Mouse (Mus musculus) forebrain, postnatal 0 days (tissue): ENCODE measurements around the gene A1cf. TPM values are rescaled to one million over a fixed set of nuclear protein-coding genes. Genes with fewer than 3 reads are reported as not detected.

Source experiments
- ATAC-seq: fragments of 200-750 bp; cut with Nextera tagmentation; 2 replicates; pipeline ENCODE4 v1.8.0; 2017; ENCODE audit warnings: mild to moderate bottlenecking, moderate library complexity
- DNase-seq: peaks from one replicate; pipeline ENCODE4 v3.0.0-alpha.2; 2015
- H3K27ac ChIP-seq: fragments of 300-500 bp; sonication (generic); 2 replicates; pipeline ENCODE4 v1.5.1; 2014; ENCODE audit warnings: low read depth, mild to moderate bottlenecking, antibody characterized with exemption, low read length, moderate library complexity, mixed read lengths
- H3K27me3 ChIP-seq: fragments of 300-500 bp; sonication (generic); 2 replicates; pipeline ENCODE4 v1.6.1; 2014; ENCODE audit warnings: mild to moderate bottlenecking, low read length, mixed read lengths; ENCODE audit not compliant: insufficient read depth
- H3K36me3 ChIP-seq: fragments of 300-500 bp; sonication (generic); 2 replicates; pipeline ENCODE4 v1.6.1; 2014; ENCODE audit warnings: mild to moderate bottlenecking, moderate library complexity; ENCODE audit not compliant: insufficient read depth
- H3K4me1 ChIP-seq: fragments of 300-500 bp; sonication (generic); 2 replicates; pipeline ENCODE4 v1.6.1; 2014; ENCODE audit warnings: antibody characterized with exemption; ENCODE audit not compliant: insufficient read depth
- H3K4me2 ChIP-seq: fragments of 300-500 bp; sonication (generic); 2 replicates; pipeline ENCODE4 v1.6.1; 2014; ENCODE audit warnings: low read depth, mild to moderate bottlenecking, moderate library complexity
- H3K4me3 ChIP-seq: fragments of 300-500 bp; sonication (generic); 2 replicates; pipeline ENCODE4 v1.5.1; 2014; ENCODE audit warnings: low read depth, low read length, mixed read lengths
- H3K9ac ChIP-seq: fragments of 300-500 bp; sonication (generic); 2 replicates; pipeline ENCODE4 v1.6.1; 2014; ENCODE audit warnings: mild to moderate bottlenecking
- H3K9me3 ChIP-seq: fragments of 300-500 bp; sonication (generic); 2 replicates; pipeline ENCODE4 v1.6.1; 2016; ENCODE audit warnings: low read length
- CTCF ChIP-seq: sonication (generic); IDR thresholded peaks from 2 replicates; pipeline ENCODE4 v1.5.1; 2016; ENCODE audit warnings: antibody characterized with exemption, control low read depth, low read depth
- WGBS: fragments of 180-500 bp; shearing (Covaris S2); extraction: QIAGEN DNeasy Blood & Tissue Kit; methylation state at CpG from one replicate; pipeline ENCODE4 v1.1.7; 2014; 5-methylcytosine and 5-hydroxymethylcytosine counted together
- polyA plus RNA-seq: library from polyadenylated mRNA; unstranded; fragments of >200 nt; fragmentation: Nextera tagmentation; extraction: Ambion mirVana; gene quantifications from 2 replicates; pipeline ENCODE4 v1.2.1, GENCODE M21; 2015
- total RNA-seq: library from RNA; depleted of rRNA; stranded (reverse); fragments of >200 nt; gene quantifications from 2 replicates; pipeline ENCODE4 v1.2.3, GENCODE M21; 2014

Gene A1cf
- total and polyA plus RNA-seq, 2 experiments from 2014 or later, result not detected

GRCm38 (mm10) chr19:31871377-31871776, 2.8 kb downstream of the A1cf start:
- Histone ChIP-seq H3K36me3 (no peaks in the 10 kb centered on the region), H3K9ac (no peak overlapping the region), H3K4me2 (no peak overlapping the region), H3K4me3 (no peak overlapping the region), H3K9me3 (no peaks in the 10 kb centered on the region), H3K27me3 (no peaks in the 10 kb centered on the region), H3K27ac (no peak overlapping the region), H3K4me1 (no peaks in the 10 kb centered on the region)
- DNase-seq, result no peak
- 79% methylated on average over 2 of the region's 2 CpGs for WGBS
- no peak for TF ChIP-seq CTCF
- ATAC-seq, result no peak; the same call in 1 of the 2 replicates

- TF ChIP-seq CTCF, result no peak
- Histone ChIP-seq H3K4me1 (no peaks in the 10 kb centered on the region), H3K4me3 (no peak overlapping the region), H3K4me2 (no peak overlapping the region), H3K27ac (no peak overlapping the region), H3K27me3 (no peaks in the 10 kb centered on the region), H3K36me3 (no peaks in the 10 kb centered on the region), H3K9ac (no peak overlapping the region), H3K9me3 (no peaks in the 10 kb centered on the region)
- WGBS, result 85% methylated on average over 4 of the region's 4 CpGs
- ATAC-seq (no peak), DNase-seq (no peak)
Measured at GRCm38 (mm10) chr19:31877968-31878367, 9.4 kb downstream of the A1cf start.

- TF ChIP-seq CTCF, result no peak
- DNase-seq, result no peak
- 82% methylated on average over 4 of the region's 4 CpGs for WGBS
- Histone ChIP-seq H3K4me2 (no peak overlapping the region), H3K9ac (no peak overlapping the region), H3K4me1 (no peaks in the 10 kb centered on the region), H3K36me3 (no peaks in the 10 kb centered on the region), H3K27ac (no peak overlapping the region), H3K27me3 (no peaks in the 10 kb centered on the region), H3K4me3 (no peak overlapping the region), H3K9me3 (no peaks in the 10 kb centered on the region)
- ATAC-seq, result no peak
Measured at GRCm38 (mm10) chr19:31884594-31884993, 16.0 kb downstream of the A1cf start.

GRCm38 (mm10) chr19:31887275-31887674, 18.7 kb downstream of the A1cf start:
- no peak for ATAC-seq
- Histone ChIP-seq H3K4me1 (no peaks in the 10 kb centered on the region), H3K4me2 (no peak overlapping the region), H3K27me3 (no peaks in the 10 kb centered on the region), H3K36me3 (no peaks in the 10 kb centered on the region), H3K27ac (no peak overlapping the region), H3K4me3 (no peak overlapping the region), H3K9ac (no peak overlapping the region), H3K9me3 (no peaks in the 10 kb centered on the region)
- no peak for TF ChIP-seq CTCF
- WGBS, result 93% methylated on average over 2 of the region's 2 CpGs
- DNase-seq, result no peak

GRCm38 (mm10) chr19:31889988-31890387, 21.4 kb downstream of the A1cf start:
- H3K4me1 ChIP-seq, result no peaks in the 10 kb centered on the region

GRCm38 (mm10) chr19:31891001-31891893, 22.7 kb downstream of the A1cf start:
- H3K27ac ChIP-seq, result no peak overlapping the region
- no peaks in the 10 kb centered on the region for H3K27me3 ChIP-seq
- ATAC-seq (no peak), DNase-seq (no peak)
- H3K4me1 ChIP-seq, result no peaks in the 10 kb centered on the region
- H3K4me2 ChIP-seq, result no peak overlapping the region
- no peaks in the 10 kb centered on the region for H3K9me3 ChIP-seq
- no peaks in the 10 kb centered on the region for H3K36me3 ChIP-seq
- H3K9ac ChIP-seq, result no peak overlapping the region
- no peak for TF ChIP-seq CTCF
- WGBS, result 89% methylated on average over 6 of the region's 6 CpGs
- no peak overlapping the region for H3K4me3 ChIP-seq

More at GRCm38 (mm10) chr19:31889988-31890387, 21.4 kb downstream of the A1cf start:
- WGBS, result 79% methylated on average over 4 of the region's 4 CpGs
- no peak overlapping the region for H3K4me3 ChIP-seq
- H3K27me3 ChIP-seq, result no peaks in the 10 kb centered on the region
- H3K9ac ChIP-seq, result no peak overlapping the region
- ATAC-seq (no peak), DNase-seq (no peak)
- H3K9me3 ChIP-seq, result no peaks in the 10 kb centered on the region
- TF ChIP-seq CTCF, result no peak
- H3K27ac ChIP-seq, result no peak overlapping the region
- H3K4me2 ChIP-seq, result no peak overlapping the region
- H3K36me3 ChIP-seq, result no peaks in the 10 kb centered on the region

GRCm38 (mm10) chr19:31895971-31896370, 27.4 kb downstream of the A1cf start:
- H3K9ac ChIP-seq, result no peak overlapping the region
- DNase-seq (no peak), ATAC-seq (no peak)
- H3K9me3 ChIP-seq, result no peaks in the 10 kb centered on the region
- no peak overlapping the region for H3K4me2 ChIP-seq
- no peak overlapping the region for H3K27ac ChIP-seq
- TF ChIP-seq CTCF, result no peak
- H3K36me3 ChIP-seq, result no peaks in the 10 kb centered on the region
- 87% methylated on average over 1 of the region's 1 CpGs for WGBS
- no peaks in the 10 kb centered on the region for H3K27me3 ChIP-seq
- H3K4me1 ChIP-seq, result no peaks in the 10 kb centered on the region
- no peak overlapping the region for H3K4me3 ChIP-seq
